Mouse (Mus musculus) CH12.LX (cell line): ENCODE results near the gene Jph3. TPM values are rescaled to one million over a fixed set of nuclear protein-coding genes. Genes with fewer than 3 reads are reported as not detected.

Experiments
- DNase-seq: peaks from one replicate; pipeline ENCODE4 v3.0.0-alpha.2; 2013; ENCODE audit errors: extremely low read depth
- H3K27ac ChIP-seq: 2 replicates; pipeline ENCODE4 v1.5.1; 2012; ENCODE audit warnings: low read depth, mild to moderate bottlenecking, control low read depth, moderate library complexity; ENCODE audit not compliant: insufficient read depth
- H3K27me3 ChIP-seq: replicated peaks from 2 replicates; pipeline ENCODE3; 2012; ENCODE audit warnings: inconsistent platforms
- H3K36me3 ChIP-seq, 2 experiments: replicated peaks in 1 of 2; 2 replicates each; pipeline versions ENCODE3 to v1.6.1; 2012; ENCODE audit warnings: inconsistent platforms in 1 of 2, low read length in 1 of 2, mild to moderate bottlenecking in 1 of 2, mixed read lengths in 1 of 2, moderate library complexity in 1 of 2; ENCODE audit not compliant: control insufficient read depth in 1 of 2, insufficient read depth in 1 of 2
- H3K4me1 ChIP-seq, 2 experiments: 2 replicates each; pipeline ENCODE4 v1.6.1; 2012; ENCODE audit warnings: inconsistent platforms in 1 of 2, moderate library complexity in 1 of 2; ENCODE audit not compliant: insufficient read depth in 2 of 2, control insufficient read depth in 1 of 2
- H3K4me2 ChIP-seq: 2 replicates; pipeline ENCODE4 v1.6.1; 2012; ENCODE audit warnings: low read depth, mild to moderate bottlenecking, control low read depth; ENCODE audit not compliant: poor library complexity, insufficient read depth, severe bottlenecking
- H3K4me3 ChIP-seq, 3 experiments: fragments of 150-350 bp in 1 of 3; sonication (generic) in 1 of 3; replicated peaks in 1 of 3; 2 replicates each; pipeline versions ENCODE3 to v1.5.1; 2011 to 2012; ENCODE audit warnings: low read depth in 2 of 3, low read length in 2 of 3, mild to moderate bottlenecking in 2 of 3, moderate library complexity in 2 of 3, control low read depth in 1 of 3, improper control_type of control experiment in 1 of 3, inconsistent platforms in 1 of 3, mixed read lengths in 1 of 3; ENCODE audit not compliant: poor library complexity in 1 of 3
- H3K79me2 ChIP-seq: replicated peaks from 2 replicates; pipeline ENCODE4 v1.6.1; 2012; ENCODE audit warnings: mild to moderate bottlenecking, moderate library complexity; ENCODE audit not compliant: control insufficient read depth, poor library complexity, insufficient read depth, severe bottlenecking; ENCODE audit errors: extremely low read depth
- H3K9ac ChIP-seq: 2 replicates; pipeline ENCODE4 v1.6.1; 2012; ENCODE audit warnings: low read depth, mild to moderate bottlenecking, control low read depth, moderate library complexity; ENCODE audit not compliant: insufficient read depth
- H3K9me3 ChIP-seq: replicated peaks from 2 replicates; pipeline ENCODE3; 2012; ENCODE audit warnings: low read length, inconsistent platforms, mixed read lengths
- CTCF ChIP-seq, 2 experiments: IDR thresholded peaks in 1 of 2; conservative IDR thresholded peaks in 1 of 2; 2 replicates each; pipeline ENCODE4 v1.5.1; 2011 to 2012; ENCODE audit warnings: low read depth in 2 of 2, low read length in 2 of 2, improper control_type of control experiment in 1 of 2, inconsistent platforms in 1 of 2, mild to moderate bottlenecking in 1 of 2, moderate library complexity in 1 of 2
- E2F4 ChIP-seq: IDR thresholded peaks from 2 replicates; pipeline ENCODE4 v1.6.1; 2011; ENCODE audit warnings: low read depth, low read length, improper control_type of control experiment; ENCODE audit not compliant: insufficient replicate concordance
- KAT2A ChIP-seq: IDR thresholded peaks from 2 replicates; pipeline ENCODE4 v1.6.1; 2012; ENCODE audit warnings: low read length, improper control_type of control experiment, inconsistent platforms; ENCODE audit not compliant: insufficient replicate concordance
- MAX ChIP-seq: IDR thresholded peaks from 2 replicates; pipeline ENCODE4 v1.6.1; 2011; ENCODE audit warnings: low read length, improper control_type of control experiment
- MAZ ChIP-seq: IDR thresholded peaks from 2 replicates; pipeline ENCODE4 v1.6.1; 2012; ENCODE audit warnings: low read depth, mild to moderate bottlenecking, inconsistent platforms, low read length, improper control_type of control experiment, moderate library complexity
- MXI1 ChIP-seq: IDR thresholded peaks from 2 replicates; pipeline ENCODE4 v1.6.1; 2011; ENCODE audit warnings: mild to moderate bottlenecking, low read depth, low read length, improper control_type of control experiment
- RAD21 ChIP-seq: IDR thresholded peaks from 2 replicates; pipeline ENCODE4 v1.6.1; 2011; ENCODE audit warnings: low read depth, mild to moderate bottlenecking, low read length, improper control_type of control experiment, moderate library complexity
- SIN3A ChIP-seq: IDR thresholded peaks from 2 replicates; pipeline ENCODE4 v1.6.1; 2012; ENCODE audit warnings: low read length, improper control_type of control experiment, inconsistent platforms
- SMC3 ChIP-seq: IDR thresholded peaks from 2 replicates; pipeline ENCODE4 v1.6.1; 2011; ENCODE audit warnings: low read depth, low read length, improper control_type of control experiment
- UBTF ChIP-seq: IDR thresholded peaks from 2 replicates; pipeline ENCODE4 v1.6.1; 2012; ENCODE audit warnings: low read depth, mild to moderate bottlenecking, inconsistent platforms, low read length, improper control_type of control experiment, moderate library complexity
- USF1 ChIP-seq: IDR thresholded peaks from 2 replicates; pipeline ENCODE4 v1.6.1; 2014; ENCODE audit warnings: low read depth, mild to moderate bottlenecking, inconsistent platforms, low read length, improper control_type of control experiment
- USF2 ChIP-seq: conservative IDR thresholded peaks from 2 replicates; pipeline ENCODE4 v1.6.1; 2011; ENCODE audit warnings: low read depth, low read length, improper control_type of control experiment
- ZC3H11A ChIP-seq: IDR thresholded peaks from 2 replicates; pipeline ENCODE4 v1.6.1; 2012; ENCODE audit warnings: low read depth, mild to moderate bottlenecking, inconsistent platforms, low read length, improper control_type of control experiment
- ZKSCAN1 ChIP-seq: IDR thresholded peaks from 2 replicates; pipeline ENCODE4 v1.6.1; 2012; ENCODE audit warnings: low read depth, inconsistent platforms, low read length, improper control_type of control experiment, borderline replicate concordance
- dilution Hi-C: fragments of 300-500 bp; cut with MboI; formaldehyde crosslinking; loops from 2 replicates; pipeline ENCODE4 v1.14.3; 2020; ENCODE audit warnings: low sequenced_read_pairs; ENCODE audit not compliant: extremely low pct_unique_long_range_greater_than_20kb, extremely low pct_ligation_motif_present
- in situ Hi-C: fragments of 300-500 bp; cut with MboI; formaldehyde crosslinking; loops from 3 replicates; pipeline ENCODE4 v1.14.3; 2019; ENCODE audit warnings: low sequenced_read_pairs, low pct_ligation_motif_present, low pct_unique_long_range_greater_than_20kb, mixed read lengths
- polyA plus RNA-seq: library from polyadenylated mRNA; unstranded; fragments of >175 nt; gene quantifications from 2 replicates; pipeline ENCODE4 v1.2.1, GENCODE M21; 2012; ENCODE audit warnings: low read depth; ENCODE audit not compliant: insufficient read length
- total RNA-seq, 2 experiments: library from RNA; depleted of rRNA; stranded (reverse); fragments of 300-350 nt in 1 of 2; fragments of >200 nt in 1 of 2; gene quantifications; 2 replicates each; pipeline ENCODE4 v1.2.3; 2012 to 2014

The Jph3 gene
- total and polyA plus RNA-seq, 3 experiments = 0.21 TPM; not detected in 1

- H3K36me3 ChIP-seq = peaks cover 53 to 79% of the 10 kb centered on the region in 2 experiments
These were observed 88.8 kb downstream of the Jph3 start for GRCm38 (mm10) chr8:121818226-121818625.

GRCm38 (mm10) chr8:121820840-121821239 is 91.4 kb downstream of the Jph3 start:
- Histone ChIP-seq H3K9me3 (no peaks in the 10 kb centered on the region), H3K4me3 (no peak overlapping the region), H3K4me1 (peaks cover 8 to 23% of the 10 kb centered on the region in 2 experiments), H3K79me2 (peaks cover 19% of the 10 kb centered on the region)
- in situ Hi-C loops = no loop called here
- dilution Hi-C loops = no loop called here
- TF ChIP-seq USF1 (no peak), ZC3H11A (no peak), E2F4 (no peak), MXI1 (no peak), SMC3 (no peak), KAT2A (no peak), USF2 (no peak)
- TF ChIP-seq, all 38 proteins: peak for 0
- no peak for DNase-seq
- Histone ChIP-seq H3K9ac (no peak overlapping the region), H3K27me3 (no peaks in the 10 kb centered on the region), H3K4me2 (no peak overlapping the region), H3K36me3 (peaks cover 36 to 54% of the 10 kb centered on the region in 2 experiments), H3K27ac (no peak overlapping the region)

More at GRCm38 (mm10) chr8:121818226-121818625, 88.8 kb downstream of the Jph3 start:
- DNase-seq = no peak
- Histone ChIP-seq H3K27me3 (no peaks in the 10 kb centered on the region), H3K4me1 (peaks cover 8 to 23% of the 10 kb centered on the region in 2 experiments), H3K4me2 (no peak overlapping the region), H3K79me2 (peaks cover 18% of the 10 kb centered on the region), H3K27ac (no peak overlapping the region), H3K4me3 (no peak overlapping the region), H3K9ac (no peak overlapping the region), H3K9me3 (no peaks in the 10 kb centered on the region)
- dilution Hi-C loops (no loop called here), in situ Hi-C loops (no loop called here)
- TF ChIP-seq UBTF (no peak), SIN3A (no peak), ZKSCAN1 (no peak), USF1 (no peak), CTCF (conservative IDR thresholded peaks at IDR 0.05 in 1 of 2, IDR thresholded peaks at IDR 0.05 in 1 of 2; ENCODE audit: low read depth in 2 of 2, low read length in 2 of 2) (peak in 1 of 2 experiments; percentile 42; a peak in 2 of 4 replicates), MAX (no peak), RAD21 (peak; percentile 1)

GRCm38 (mm10) chr8:121821320-121821719 is 91.9 kb downstream of the Jph3 start:
- no peak overlapping the region for H3K27ac ChIP-seq
- no peaks in the 10 kb centered on the region for H3K27me3 ChIP-seq
- no peak overlapping the region for H3K4me2 ChIP-seq
- DNase-seq = no peak
- no peak for TF ChIP-seq MAZ
- peaks cover 36 to 49% of the 10 kb centered on the region in 2 experiments for H3K36me3 ChIP-seq
- dilution Hi-C loops = no loop called here
- H3K9me3 ChIP-seq = no peaks in the 10 kb centered on the region
- peaks cover 19% of the 10 kb centered on the region for H3K79me2 ChIP-seq
- peaks cover 8 to 23% of the 10 kb centered on the region in 2 experiments for H3K4me1 ChIP-seq
- in situ Hi-C loops = no loop called here
- H3K4me3 ChIP-seq = no peak overlapping the region
- no peak overlapping the region for H3K9ac ChIP-seq
